Mouse (Mus musculus): ENCODE measurements around the gene Smyd2.

GRCm38 (mm10) chr1:189855739-189856138 is 66.4 kb downstream of the Smyd2 start:
- no peak for TF ChIP-seq CTCF (conservative IDR thresholded peaks at IDR 0.05; ENCODE audit: insufficient read depth, insufficient read length, low read depth, low read length)
- TF ChIP-seq POLR2A (IDR thresholded peaks at IDR 0.05; ENCODE audit: low read depth, low read length), result no peak
